Mouse (Mus musculus) embryonic facial prominence, embryonic 11.5 days (tissue): ENCODE measurements at regions not wholly inside any gene's neighbourhood (a gene's known extent, or its start where the extent isn't known, plus 50 kb on each side); places are given as distances from the start of the nearest gene placed in this dataset.

Source experiments
- ATAC-seq: fragments of 200-750 bp; cut with Nextera tagmentation; replicated peaks from 2 replicates; pipeline ENCODE4 v1.8.0; 2017; ENCODE audit warnings: low read depth; ENCODE audit not compliant: insufficient number of reproducible peaks, low FRiP score, low TSS enrichment
- DNase-seq: peaks from one replicate; pipeline ENCODE4 v3.0.0-alpha.2; 2015; ENCODE audit warnings: low spot score
- H3K27ac ChIP-seq: fragments of 300-500 bp; sonication (generic); replicated peaks from 2 replicates; pipeline ENCODE4 v1.5.1; 2014; ENCODE audit warnings: mild to moderate bottlenecking, low read depth, low read length, control low read depth
- H3K27me3 ChIP-seq: fragments of 300-500 bp; sonication (generic); 2 replicates; pipeline ENCODE4 v1.6.1; 2014; ENCODE audit warnings: mild to moderate bottlenecking, low read length, moderate library complexity, mixed read lengths; ENCODE audit not compliant: control insufficient read depth, insufficient read depth
- H3K36me3 ChIP-seq: fragments of 300-500 bp; sonication (generic); replicated peaks from 2 replicates; pipeline ENCODE4 v1.6.1; 2014; ENCODE audit warnings: low read depth, mild to moderate bottlenecking, low read length, moderate library complexity, mixed read lengths; ENCODE audit not compliant: control insufficient read depth, insufficient read depth
- H3K4me1 ChIP-seq: fragments of 300-500 bp; sonication (generic); 2 replicates; pipeline ENCODE4 v1.6.1; 2014; ENCODE audit warnings: low read length, mixed read lengths; ENCODE audit not compliant: control insufficient read depth, insufficient read depth
- H3K4me2 ChIP-seq: fragments of 300-500 bp; sonication (generic); 2 replicates; pipeline ENCODE4 v1.6.1; 2014; ENCODE audit warnings: low read depth, mild to moderate bottlenecking, control low read depth, low read length, moderate library complexity
- H3K4me3 ChIP-seq: fragments of 300-500 bp; sonication (generic); 2 replicates; pipeline ENCODE4 v1.5.1; 2014; ENCODE audit warnings: low read depth, low read length, control low read depth
- H3K9ac ChIP-seq: fragments of 300-500 bp; sonication (generic); replicated peaks from 2 replicates; pipeline ENCODE4 v1.6.1; 2014; ENCODE audit warnings: mild to moderate bottlenecking, control low read depth, low read length
- H3K9me3 ChIP-seq: fragments of 300-500 bp; sonication (generic); replicated peaks from 2 replicates; pipeline ENCODE4 v1.6.1; 2016; ENCODE audit warnings: mild to moderate bottlenecking, low read length, inconsistent platforms, mixed read lengths; ENCODE audit not compliant: control insufficient read depth
- WGBS: fragments of 180-500 bp; shearing (Covaris S2); extraction: QIAGEN DNeasy Blood & Tissue Kit; methylation state at CpG from one replicate; pipeline ENCODE4 v1.1.7; 2014; 5-methylcytosine and 5-hydroxymethylcytosine counted together

DNA sequence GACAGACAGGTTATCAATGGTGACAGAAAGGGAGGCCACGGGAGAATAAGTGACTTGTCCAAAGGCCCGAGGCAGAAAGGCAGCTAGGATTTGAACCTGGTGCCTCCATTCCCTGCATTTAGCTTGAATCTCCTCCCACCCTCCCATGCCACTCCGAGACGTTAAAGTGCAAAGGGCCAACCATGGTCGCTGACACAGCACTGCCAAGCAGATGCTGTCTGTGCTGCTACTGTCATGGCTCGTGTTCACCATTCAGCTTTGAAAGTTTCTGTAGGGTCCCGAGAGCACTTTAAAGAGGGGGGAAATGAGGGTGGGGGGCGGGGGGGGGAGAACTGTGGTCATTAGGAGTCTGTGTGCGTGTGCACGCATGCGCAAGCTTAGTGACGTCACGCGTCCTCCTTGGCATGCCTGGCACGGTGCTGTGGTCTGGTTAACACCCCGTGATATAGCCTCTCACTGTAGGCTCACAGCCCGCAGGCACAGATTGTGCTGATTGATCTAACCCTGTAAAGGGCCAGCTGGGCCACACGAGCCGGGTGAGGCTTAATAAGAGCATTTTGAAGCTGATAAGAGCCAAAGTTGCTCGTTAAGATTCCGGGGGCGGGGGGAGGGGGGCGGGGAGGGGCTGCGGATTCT is 140.5 kb downstream of the Tbx5 start:
- Histone ChIP-seq H3K4me3 (no peak overlapping the region), H3K4me1 (no peaks in the 10 kb centered on the region), H3K36me3 (no peaks in the 10 kb centered on the region), H3K9me3 (no peaks in the 10 kb centered on the region), H3K27me3 (no peaks in the 10 kb centered on the region), H3K9ac (no peak overlapping the region), H3K27ac (no peak overlapping the region), H3K4me2 (no peak overlapping the region)
- WGBS = 56% methylated on average over 24 of the region's 24 CpGs
- ATAC-seq (no peak), DNase-seq (no peak)

DNA sequence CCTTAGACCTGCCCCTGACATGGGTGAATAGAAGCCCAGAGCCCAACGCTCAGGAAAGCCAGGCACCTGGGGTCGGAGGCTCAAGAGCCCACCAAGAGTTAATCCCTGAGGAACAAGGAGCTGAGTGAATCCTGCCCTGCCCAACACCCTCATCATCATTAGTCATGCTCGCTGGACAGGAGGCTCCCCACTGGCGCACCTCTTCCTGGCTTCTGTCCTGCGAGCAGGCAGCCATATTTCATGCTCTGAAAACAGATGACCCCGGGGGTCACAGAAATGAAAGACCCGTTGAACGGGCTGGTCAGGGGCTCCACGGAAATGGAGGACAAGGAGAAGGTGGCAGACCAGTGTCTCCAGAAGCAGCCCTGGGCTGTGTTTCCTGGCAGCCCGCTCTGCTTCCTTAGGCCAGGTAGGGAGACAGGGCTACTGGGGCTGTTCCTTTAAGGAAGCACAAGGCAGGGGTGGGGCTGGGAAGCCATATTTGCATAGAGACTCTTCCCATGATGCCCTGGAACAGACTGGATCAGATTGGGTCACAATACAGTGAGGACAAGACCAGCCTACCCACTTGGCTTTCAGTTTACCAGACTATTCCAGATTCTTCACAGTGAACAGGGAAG is 138.1 kb upstream of the Rbm19 start:
- DNase-seq (no peak), ATAC-seq (no peak)
- WGBS = 37% methylated on average over 10 of the region's 10 CpGs
- H3K36me3 ChIP-seq = no peaks in the 10 kb centered on the region
- no peaks in the 10 kb centered on the region for H3K27me3 ChIP-seq
- no peak overlapping the region for H3K4me3 ChIP-seq
- H3K27ac ChIP-seq = no peak overlapping the region
- no peaks in the 10 kb centered on the region for H3K9me3 ChIP-seq
- H3K9ac ChIP-seq = no peak overlapping the region
- no peak overlapping the region; the same call in 1 of the 2 replicates for H3K4me2 ChIP-seq
- H3K4me1 ChIP-seq = no peaks in the 10 kb centered on the region; the same call in 1 of the 2 replicates

GRCm38 (mm10) chr5:119981111-119981807 is 135.0 kb upstream of the Rbm19 start:
- H3K27me3 ChIP-seq = no peaks in the 10 kb centered on the region
- no peaks in the 10 kb centered on the region for H3K36me3 ChIP-seq
- WGBS = 69% methylated on average over 16 of the region's 18 CpGs
- H3K27ac ChIP-seq = no peak overlapping the region
- ATAC-seq (no peak), DNase-seq (no peak)
- no peak overlapping the region for H3K4me2 ChIP-seq
- H3K9me3 ChIP-seq = no peaks in the 10 kb centered on the region
- H3K4me1 ChIP-seq = no peaks in the 10 kb centered on the region; the same call in 1 of the 2 replicates
- H3K9ac ChIP-seq = no peak overlapping the region
- H3K4me3 ChIP-seq = no peak overlapping the region

- ATAC-seq = no peak
Measured at GRCm38 (mm10) chr5:119984206-119984605, 132.1 kb upstream of the Rbm19 start.

GRCm38 (mm10) chr5:119992130-119992529 is 124.1 kb upstream of the Rbm19 start:
- Histone ChIP-seq H3K36me3 (no peaks in the 10 kb centered on the region), H3K9ac (no peak overlapping the region)
- 86% methylated on average over 3 of the region's 3 CpGs for WGBS

More at GRCm38 (mm10) chr5:119984206-119984605, 132.1 kb upstream of the Rbm19 start:
- no peak overlapping the region for H3K9ac ChIP-seq
- no peak overlapping the region for H3K4me3 ChIP-seq
- no peak overlapping the region for H3K27ac ChIP-seq
- no peaks in the 10 kb centered on the region for H3K27me3 ChIP-seq
- no peaks in the 10 kb centered on the region for H3K9me3 ChIP-seq
- no peaks in the 10 kb centered on the region for H3K36me3 ChIP-seq
- WGBS = 72% methylated on average over 7 of the region's 7 CpGs
- no peak for DNase-seq
- no peak overlapping the region for H3K4me2 ChIP-seq
- no peaks in the 10 kb centered on the region for H3K4me1 ChIP-seq

DNA sequence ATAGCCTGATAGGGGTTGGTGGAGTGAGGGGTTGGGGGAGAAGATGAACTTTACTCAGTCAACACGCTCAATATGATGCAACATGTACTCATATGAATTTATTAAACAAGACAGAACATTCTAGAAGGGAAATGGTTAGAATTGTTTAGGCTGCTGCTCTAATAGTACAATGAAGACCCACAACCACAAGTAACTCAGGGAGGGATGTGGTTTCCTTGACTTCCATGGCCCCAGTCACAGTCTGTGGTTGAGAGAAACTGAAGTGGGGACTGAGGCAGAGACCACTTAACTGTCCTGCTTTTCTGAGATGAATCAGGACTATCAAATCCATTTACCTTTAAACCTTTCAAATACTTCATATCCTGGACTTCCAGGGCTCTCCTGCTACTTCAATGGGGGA is 120.5 kb upstream of the Rbm19 start:
- WGBS = 72% methylated on average over 1 of the region's 1 CpGs
- no peak overlapping the region for H3K27ac ChIP-seq
- H3K4me2 ChIP-seq = no peak overlapping the region
- no peaks in the 10 kb centered on the region for H3K36me3 ChIP-seq
- no peaks in the 10 kb centered on the region for H3K27me3 ChIP-seq
- no peak overlapping the region for H3K9ac ChIP-seq
- no peaks in the 10 kb centered on the region for H3K4me1 ChIP-seq
- DNase-seq (no peak), ATAC-seq (no peak)
- H3K9me3 ChIP-seq = no peaks in the 10 kb centered on the region
- H3K4me3 ChIP-seq = no peak overlapping the region

More at GRCm38 (mm10) chr5:119992130-119992529, 124.1 kb upstream of the Rbm19 start:
- Histone ChIP-seq H3K9me3 (no peaks in the 10 kb centered on the region), H3K4me2 (no peak overlapping the region), H3K4me3 (no peak overlapping the region), H3K27me3 (no peaks in the 10 kb centered on the region), H3K4me1 (no peaks in the 10 kb centered on the region), H3K27ac (no peak overlapping the region)
- no peak for ATAC-seq
- no peak for DNase-seq

DNA sequence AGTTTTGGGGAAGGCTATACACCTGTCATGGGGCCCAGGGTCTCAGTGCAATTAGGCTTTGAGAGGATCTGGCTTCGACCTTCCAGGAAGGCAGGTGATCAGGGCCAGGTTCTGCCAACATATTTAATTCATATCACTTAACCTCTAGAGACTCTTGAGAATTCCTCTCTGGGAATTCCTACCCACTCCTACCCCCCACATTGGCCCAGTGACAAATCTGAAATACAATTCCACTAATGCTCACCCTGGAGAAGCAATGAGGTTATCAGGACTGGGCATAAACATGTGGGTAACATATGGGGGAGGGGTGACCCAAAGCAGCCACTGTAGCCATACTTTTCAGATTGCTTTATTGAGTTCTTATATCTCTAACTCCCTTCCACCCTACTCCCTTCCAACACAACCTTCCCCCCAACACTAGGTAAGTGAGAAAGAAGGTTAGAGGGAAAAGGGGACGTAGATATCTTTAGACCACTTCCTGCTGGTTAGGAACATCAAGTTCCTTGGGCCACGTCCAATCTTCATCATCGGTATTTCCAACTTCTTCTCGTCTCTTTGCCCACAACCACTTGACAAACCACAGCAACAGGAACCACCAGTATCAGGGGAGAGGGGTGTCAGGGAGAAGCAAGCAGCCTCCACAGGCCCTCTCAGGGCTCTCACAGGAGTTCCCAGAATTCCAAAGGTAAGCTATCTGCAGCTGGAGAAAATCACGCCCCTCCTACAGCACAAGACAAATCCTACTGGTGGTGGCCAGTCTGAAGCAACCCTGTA is 110.4 kb upstream of the Rbm19 start:
- no peaks in the 10 kb centered on the region for H3K9me3 ChIP-seq
- no peak overlapping the region for H3K27ac ChIP-seq
- ATAC-seq (no peak), DNase-seq (no peak)
- no peaks in the 10 kb centered on the region for H3K36me3 ChIP-seq
- 83% methylated on average over 6 of the region's 6 CpGs for WGBS
- H3K4me3 ChIP-seq = no peak overlapping the region
- no peak overlapping the region for H3K4me2 ChIP-seq
- H3K4me1 ChIP-seq = no peaks in the 10 kb centered on the region
- H3K9ac ChIP-seq = no peak overlapping the region
- H3K27me3 ChIP-seq = no peaks in the 10 kb centered on the region
